Mouse (Mus musculus) kidney, adult 9 months (tissue): ENCODE data around the gene Atf4.

ENCODE experiments used
- DNase-seq: peaks from one replicate; pipeline ENCODE4 v3.0.0; 2022

Atf4 gene

DNA sequence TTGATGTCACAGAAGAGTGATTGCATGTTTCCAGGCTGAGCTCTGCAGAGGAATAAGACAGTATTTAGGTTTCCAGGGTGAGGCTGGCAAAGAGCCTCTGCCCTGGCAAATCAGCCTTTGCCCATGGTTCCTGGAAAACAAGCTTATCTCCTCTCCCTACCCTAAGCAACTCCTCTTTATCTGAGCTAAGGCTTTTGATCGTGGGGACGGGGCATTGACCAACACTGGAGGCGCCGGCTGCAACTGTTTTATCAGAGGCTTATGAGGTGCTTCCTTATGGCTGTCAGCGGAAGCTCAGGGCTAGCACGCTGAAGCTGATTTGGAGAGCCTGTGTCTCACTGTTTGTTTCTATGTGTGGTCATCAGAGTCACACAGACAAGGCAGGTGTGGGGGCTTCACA lies 4.4 kb upstream of the Atf4 start:
- DNase-seq = no peak

DNA sequence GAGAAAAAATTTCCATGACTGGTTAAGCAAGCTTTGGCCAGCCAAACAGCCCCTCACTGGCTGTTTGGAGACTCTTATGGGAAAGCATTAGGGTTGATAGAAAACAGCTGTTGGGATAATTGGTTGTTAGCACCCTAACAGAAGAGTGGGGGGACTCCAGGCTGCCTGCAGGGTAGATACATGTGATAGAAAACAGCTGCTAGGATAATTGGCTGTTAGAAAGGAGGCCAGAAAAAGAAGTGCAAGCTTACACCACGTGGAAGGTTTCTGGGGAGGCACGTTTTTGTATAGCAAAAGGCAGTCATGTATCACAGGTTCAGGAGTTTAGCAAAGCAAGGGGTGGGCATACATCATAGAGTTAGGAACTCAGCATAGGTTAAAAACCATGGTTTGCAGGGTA lies 1.5 kb upstream of the Atf4 start:
- no peak for DNase-seq

DNA sequence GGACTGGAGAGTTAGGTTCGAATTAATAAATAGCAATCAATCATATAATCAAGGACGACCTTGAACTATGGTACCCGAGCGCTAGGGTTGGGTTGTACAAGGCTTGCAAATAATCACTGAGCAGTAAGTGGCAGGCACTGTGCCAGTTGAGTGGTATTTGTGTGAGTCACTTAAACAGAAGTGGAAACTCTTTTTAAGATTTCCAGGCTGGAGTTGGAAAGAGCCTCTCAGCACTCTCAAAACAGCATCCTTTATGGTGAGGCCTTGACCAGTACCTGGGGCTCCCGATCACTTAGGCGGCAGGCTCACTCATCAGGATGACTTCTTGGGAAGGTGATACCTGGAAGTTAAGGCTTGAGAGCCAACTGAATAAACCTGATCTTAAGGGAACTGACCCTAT lies 777 bp upstream of the Atf4 start:
- DNase-seq = peak; percentile 59

DNA sequence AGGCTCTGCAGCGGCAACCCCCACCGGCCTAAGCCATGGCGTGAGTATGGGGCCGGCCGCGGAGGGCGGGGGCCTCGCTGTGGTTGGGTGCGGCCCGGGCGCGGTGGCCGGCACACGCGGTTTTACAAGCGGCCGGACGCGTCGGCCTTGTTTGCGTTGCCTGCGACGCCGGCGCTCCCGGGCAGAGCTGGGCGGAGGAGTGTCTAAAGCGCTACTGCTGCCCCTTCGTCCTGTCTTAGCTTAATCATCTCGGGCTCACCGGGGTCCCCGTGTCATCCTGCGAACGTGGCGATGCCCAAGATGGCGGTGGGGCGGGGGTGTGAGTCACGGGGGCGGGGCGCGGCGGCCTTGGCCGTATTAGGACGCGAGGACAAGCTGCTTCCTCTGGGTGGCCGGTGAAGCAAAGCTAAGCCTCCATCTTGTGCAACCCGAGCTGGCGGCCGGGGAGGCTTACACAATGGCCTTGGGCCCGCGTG lies 700 bp downstream of the Atf4 start:
- DNase-seq = peak; percentile 82

DNA sequence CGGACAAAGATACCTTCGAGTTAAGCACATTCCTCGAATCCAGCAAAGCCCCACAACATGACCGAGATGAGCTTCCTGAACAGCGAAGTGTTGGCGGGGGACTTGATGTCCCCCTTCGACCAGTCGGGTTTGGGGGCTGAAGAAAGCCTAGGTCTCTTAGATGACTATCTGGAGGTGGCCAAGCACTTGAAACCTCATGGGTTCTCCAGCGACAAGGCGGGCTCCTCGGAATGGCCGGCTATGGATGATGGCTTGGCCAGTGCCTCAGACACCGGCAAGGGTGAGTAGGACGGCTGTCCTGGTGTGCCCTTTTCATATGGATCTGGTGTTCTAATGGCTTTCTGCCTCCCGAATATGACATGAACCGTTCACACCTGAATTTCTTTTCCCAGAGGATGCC lies 1.3 kb downstream of the Atf4 start:
- DNase-seq = no peak

DNA sequence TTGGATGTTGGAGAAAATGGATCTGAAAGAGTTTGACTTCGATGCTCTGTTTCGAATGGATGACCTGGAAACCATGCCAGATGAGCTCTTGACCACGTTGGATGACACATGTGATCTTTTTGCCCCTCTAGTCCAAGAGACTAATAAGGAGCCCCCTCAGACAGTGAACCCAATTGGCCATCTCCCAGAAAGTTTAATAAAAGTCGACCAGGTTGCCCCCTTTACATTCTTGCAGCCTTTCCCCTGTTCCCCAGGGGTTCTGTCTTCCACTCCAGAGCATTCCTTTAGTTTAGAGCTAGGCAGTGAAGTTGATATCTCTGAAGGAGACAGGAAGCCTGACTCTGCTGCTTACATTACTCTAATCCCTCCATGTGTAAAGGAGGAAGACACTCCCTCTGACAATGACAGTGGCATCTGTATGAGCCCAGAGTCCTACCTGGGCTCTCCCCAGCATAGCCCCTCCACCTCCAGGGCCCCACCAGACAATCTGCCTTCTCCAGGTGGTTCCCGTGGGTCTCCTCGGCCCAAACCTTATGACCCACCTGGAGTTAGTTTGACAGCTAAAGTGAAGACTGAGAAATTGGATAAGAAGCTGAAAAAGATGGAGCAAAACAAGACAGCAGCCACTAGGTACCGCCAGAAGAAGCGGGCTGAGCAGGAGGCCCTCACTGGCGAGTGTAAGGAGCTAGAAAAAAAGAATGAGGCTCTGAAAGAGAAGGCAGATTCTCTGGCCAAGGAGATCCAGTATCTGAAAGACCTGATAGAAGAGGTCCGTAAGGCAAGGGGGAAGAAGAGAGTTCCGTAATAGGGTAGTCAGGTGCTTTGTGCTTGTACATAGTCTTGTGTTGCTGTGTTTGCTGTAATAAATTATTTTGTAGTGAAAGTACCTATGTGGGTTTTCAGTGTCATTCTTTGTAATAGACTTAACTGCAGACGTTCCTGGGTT lies 1.9 kb downstream of the Atf4 start:
- DNase-seq = no peak

DNA sequence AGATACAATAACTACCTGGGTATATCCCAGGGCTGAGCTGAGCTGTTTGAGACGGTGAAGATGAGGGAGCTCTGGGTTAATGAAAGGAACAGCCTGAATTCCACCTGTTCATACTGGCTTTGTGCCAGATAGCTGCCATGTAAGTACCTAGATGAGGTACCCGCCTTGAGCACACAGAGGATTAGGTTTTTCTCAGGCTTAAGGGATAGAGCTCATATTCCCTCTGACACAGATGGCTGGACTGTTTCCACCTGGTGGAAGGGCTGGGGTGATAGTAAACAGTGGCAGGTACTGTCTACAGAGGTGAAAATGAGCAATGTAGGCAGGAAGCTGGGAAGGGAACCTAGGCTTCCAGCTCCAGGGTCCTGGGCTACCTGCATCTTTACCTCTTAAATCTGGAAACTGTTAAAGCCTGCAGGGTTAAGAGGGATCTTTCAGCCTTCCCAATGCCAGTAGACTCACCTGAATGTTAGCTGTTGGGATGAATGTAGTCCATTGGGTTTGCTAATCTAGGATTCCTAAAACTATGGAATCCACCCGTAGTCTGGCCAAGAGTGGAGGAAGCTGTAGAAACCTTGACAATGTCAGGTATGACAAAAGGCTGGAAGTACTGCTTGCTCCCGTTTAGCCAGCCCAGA lies 2.7 kb downstream of the Atf4 start:
- no peak for DNase-seq

- DNase-seq = no peak
These were observed 3.5 kb downstream of the Atf4 start for GRCm38 (mm10) chr15:80258240-80259170.

- no peak for DNase-seq
These were observed 4.5 kb downstream of the Atf4 start for GRCm38 (mm10) chr15:80259406-80260045.

DNA sequence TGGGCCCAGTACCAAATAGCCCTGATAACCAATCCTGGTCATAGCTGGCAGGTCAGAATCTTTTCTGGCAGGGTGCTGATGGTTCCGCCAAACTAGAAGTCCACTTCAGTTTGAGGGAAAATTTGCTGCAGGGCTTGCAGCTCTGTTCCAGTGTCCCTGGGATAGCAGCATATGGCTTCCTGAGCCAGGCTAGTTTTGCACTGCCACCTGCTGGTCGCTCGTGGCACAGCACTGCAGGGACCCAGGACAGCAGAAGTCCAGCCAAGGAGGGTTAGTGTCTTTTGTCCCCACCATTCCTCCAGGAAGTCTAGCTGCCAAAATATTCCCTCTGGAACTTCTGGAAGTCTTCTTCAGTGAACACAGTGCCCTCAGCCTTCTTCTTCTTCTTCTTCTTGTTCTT lies 5.7 kb downstream of the Atf4 start:
- DNase-seq = peak; percentile 84

DNA sequence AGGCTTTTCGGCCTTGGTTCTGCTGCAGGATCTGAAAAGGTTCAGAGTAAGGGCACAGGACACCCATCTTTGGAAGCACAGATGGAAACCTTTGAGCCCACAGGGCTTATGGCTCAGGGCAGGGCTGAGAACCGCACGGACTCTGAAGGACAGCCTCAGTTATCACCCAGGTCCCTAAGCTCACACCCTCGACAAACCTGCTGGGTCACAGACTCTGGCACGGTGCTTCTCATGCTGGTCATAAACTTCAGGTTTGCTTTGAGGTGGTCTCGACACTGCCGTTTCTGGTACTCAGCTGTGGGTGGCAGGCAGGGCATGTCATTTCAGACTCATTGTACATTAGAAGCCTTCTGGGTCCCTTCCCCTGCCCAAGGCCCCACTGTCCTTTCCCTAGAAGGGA lies 6.1 kb downstream of the Atf4 start:
- DNase-seq = no peak

- peak; percentile 89 for DNase-seq
These were observed 8.9 kb downstream of the Atf4 start, which contains the start of gene Rps19bp1 for GRCm38 (mm10) chr15:80263610-80264575. Gene Rps19bp1, minus strand, starts transcription at chr15:80264315.

DNA sequence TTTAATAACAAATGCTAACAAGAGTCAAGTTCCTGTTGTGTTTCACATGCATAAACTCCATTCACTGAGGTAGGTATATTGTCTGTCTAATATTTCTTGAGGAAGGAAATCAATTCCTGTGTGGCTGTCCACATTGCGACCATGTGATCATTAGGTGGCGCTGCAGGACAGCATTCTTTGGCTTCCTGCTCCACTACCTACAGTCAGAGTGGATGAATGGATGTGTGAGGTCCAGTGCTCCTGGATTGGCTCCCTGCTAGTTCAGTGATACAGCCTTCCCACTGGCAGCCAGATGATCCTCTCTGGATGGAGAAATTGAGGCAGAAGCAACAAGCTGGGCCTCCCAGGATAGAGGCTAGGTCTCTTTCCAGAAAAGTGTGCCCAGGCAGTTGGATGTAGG lies 11.3 kb downstream of the Atf4 start:
- DNase-seq = peak; percentile 92

- DNase-seq = no peak
These were observed 16.9 kb downstream of the Atf4 start for GRCm38 (mm10) chr15:80271858-80272396.

DNA sequence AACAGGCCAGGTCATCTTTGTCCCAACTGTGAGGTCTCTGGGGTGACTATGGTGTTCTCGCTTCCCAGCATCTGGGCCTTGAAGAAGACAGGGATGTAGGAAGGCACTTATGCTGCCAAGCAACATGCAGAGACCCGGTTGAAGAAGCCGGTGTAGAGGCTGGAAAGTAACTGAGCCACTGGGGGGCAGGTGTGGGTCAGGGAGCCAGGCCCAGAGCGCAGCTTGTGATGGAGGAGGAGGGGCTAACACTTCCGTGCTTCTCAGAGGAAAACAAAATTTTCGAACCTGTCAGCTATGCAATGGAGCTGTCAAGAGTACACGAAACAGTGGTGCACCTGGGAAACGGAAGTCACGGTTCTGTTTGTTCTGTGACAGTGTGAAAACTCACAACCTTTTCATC lies 22.1 kb downstream of the Atf4 start:
- no peak for DNase-seq

DNA sequence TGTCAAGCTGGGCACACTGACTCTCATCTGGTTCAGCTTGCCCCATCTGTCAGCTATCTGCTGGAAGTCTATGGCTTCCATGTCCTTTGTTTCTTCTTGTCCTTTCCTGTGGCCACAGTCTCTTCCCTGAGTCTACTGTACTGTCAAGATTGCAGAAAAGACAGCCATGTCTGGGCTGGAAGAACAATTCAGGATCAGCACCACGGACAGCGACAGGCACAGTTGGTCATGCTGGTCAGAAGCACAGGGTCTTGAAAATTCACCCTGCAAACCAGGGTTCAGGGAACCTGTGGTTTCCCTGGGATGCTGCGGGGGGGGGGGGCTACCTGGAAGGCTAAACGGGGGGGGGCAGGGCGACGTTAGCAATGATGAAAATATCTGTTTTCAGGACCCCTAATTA lies 22.6 kb downstream of the Atf4 start:
- DNase-seq = peak; percentile 40

DNA sequence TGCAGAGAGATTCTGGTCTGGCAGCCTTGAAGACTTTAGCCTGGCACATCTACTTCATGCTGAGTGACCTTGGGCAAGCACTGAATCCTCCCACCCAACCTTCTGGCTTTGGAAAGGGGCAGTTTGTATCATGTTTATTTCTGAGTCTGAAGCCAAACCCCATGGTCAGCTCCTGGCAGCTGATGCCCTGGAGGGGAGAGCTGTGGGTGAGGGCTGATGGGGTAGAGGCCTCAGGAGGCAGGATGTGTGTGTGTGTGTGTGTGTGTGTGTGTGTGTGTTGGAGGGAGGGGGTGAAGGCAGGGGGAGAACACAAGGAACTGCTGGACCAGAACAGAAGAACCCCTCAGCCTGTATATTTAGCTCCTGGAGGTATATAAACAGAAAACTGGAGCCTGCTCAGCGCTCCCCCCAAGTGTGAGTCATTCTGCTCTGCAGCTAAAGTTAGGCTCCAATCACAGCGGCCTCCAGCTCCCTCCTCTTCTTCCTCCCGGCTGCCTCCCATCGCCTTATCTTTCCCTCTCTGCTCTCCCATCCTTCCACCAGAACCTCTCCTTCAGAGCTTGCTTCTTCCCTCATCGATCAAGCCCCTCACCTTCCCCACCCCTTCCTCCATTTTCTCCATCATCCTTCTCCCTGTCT lies 23.3 kb downstream of the Atf4 start:
- no peak for DNase-seq

- no peak for DNase-seq
These were observed 24.1 kb downstream of the Atf4 start for GRCm38 (mm10) chr15:80279053-80279452.

GRCm38 (mm10) chr15:80280646-80281045 lies 25.7 kb downstream of the Atf4 start:
- peak; percentile 45 for DNase-seq

GRCm38 (mm10) chr15:80286851-80287415 lies 31.9 kb downstream of the Atf4 start, which contains the start of gene Cacna1i:
Gene Cacna1i, plus strand, starts transcription at chr15:80287238.
- no peak for DNase-seq
